Mouse (Mus musculus) brown adipose tissue, adult 24 weeks (tissue): ENCODE measurements around the gene Gm5796. TPM values are rescaled to one million over a fixed set of nuclear protein-coding genes. Genes with fewer than 3 reads are reported as not detected.
"Not testable (repeated sequence)": the region's sequence is repeated elsewhere in the genome, so short reads cannot be mapped to it uniquely, and the experiment has no call there.

Experiments used
- H3K27ac ChIP-seq: fragments of 200-500 bp; replicated peaks from 2 replicates; pipeline ENCODE4 v1.5.1; 2012; ENCODE audit warnings: low read depth, mild to moderate bottlenecking, low read length
- H3K4me1 ChIP-seq: fragments of 200-500 bp; 2 replicates; pipeline ENCODE4 v1.6.1; 2012; ENCODE audit warnings: low read length, mixed read lengths; ENCODE audit not compliant: control insufficient read depth, insufficient read depth, insufficient read length
- H3K4me3 ChIP-seq: fragments of 200-500 bp; 2 replicates; pipeline ENCODE4 v1.5.1; 2012; ENCODE audit warnings: low read depth, mild to moderate bottlenecking, low read length, moderate library complexity; ENCODE audit not compliant: insufficient read depth
- polyA plus RNA-seq: library from polyadenylated mRNA; stranded (reverse); fragments of >200 nt; gene quantifications from 2 replicates; pipeline ENCODE4 v1.2.4, GENCODE M21; 2012; ENCODE audit not compliant: missing spikeins, insufficient read depth, insufficient read length

Gene Gm5796
- polyA plus RNA-seq = not detected in 2 replicates

DNA sequence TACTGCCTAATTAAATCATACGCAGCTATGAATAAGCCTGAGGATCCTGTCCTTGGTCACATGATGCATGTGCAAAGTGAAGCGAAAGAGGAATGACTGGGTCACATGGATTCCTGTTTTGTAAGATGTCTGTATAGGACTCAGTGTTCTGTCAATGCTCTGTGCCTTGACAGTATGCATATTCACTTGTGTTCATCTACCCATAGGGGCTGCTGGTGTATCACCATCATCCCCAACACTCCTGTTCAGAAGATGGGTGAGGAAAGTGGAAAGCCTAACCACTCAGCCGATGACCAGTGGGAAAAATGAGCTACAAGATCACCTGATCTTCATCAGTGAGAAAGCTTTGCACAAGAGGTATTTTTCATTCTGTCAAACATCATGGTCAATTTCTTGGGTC, at the start of gene Gm5796:
Gm5796 (plus strand) TSS at position 301 of the 400 bp plus-strand sequence.
- not testable (repeated sequence) for H3K27ac ChIP-seq, H3K4me1 ChIP-seq, H3K4me3 ChIP-seq

DNA sequence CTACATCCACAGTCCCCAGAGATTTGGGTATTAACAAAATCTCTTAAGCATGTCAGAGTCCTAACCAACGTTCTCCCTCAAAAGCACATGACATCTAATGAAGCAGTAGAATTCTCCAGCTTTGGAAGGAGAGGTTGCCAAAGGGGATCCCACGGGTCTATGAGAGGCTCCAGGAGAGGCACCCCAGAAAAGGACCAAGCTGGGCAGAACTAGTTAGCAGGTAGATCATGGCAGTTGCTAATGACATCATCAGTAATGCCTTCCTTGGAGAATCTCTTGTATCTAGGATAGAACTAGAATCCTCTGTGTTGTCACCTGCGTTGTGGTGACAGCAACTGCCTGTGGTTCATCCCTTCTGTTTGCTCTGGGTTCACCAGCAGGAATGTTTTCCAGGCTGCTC, 25.6 kb upstream of the Gm5796 start, which contains the start of gene Gm3099:
Gm3099 (plus strand) TSS at position 301 of the 400 bp plus-strand sequence.
- H3K4me1 ChIP-seq, H3K27ac ChIP-seq, H3K4me3 ChIP-seq: not testable (repeated sequence)

DNA sequence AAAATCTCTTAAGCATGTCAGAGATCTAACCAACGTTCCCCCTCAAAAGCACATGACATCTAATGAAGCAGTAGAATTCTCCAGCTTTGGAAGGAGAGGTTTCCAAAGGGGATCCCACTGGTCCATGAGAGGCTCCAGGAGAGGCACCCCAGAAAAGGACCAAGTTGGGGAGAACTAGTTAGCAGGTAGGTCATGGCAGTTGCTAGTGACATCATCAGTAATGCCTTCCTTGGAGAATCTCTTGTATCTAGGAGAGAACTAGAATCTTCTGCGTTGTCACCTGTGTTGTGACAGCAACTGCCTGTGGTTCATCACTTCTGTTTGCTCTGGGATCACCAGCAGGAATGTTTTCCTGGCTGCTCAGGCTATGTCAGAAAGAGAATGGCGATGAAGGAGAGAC, 60.1 kb downstream of the Gm5796 start, which contains the start of gene Gm3115:
Gm3115 (plus strand) TSS at position 301 of the 400 bp plus-strand sequence.
- not testable (repeated sequence) for H3K4me1 ChIP-seq, H3K4me3 ChIP-seq

More for the DNA sequence above, 60.1 kb downstream of the Gm5796 start, which contains the start of gene Gm3115:
- H3K27ac ChIP-seq = not testable (repeated sequence)

Other genes with a start within 250 kb of the Gm5796 start
- gene Gm3002, start 213.9 kb upstream of the Gm5796 start, polyA plus RNA-seq = not detected in 2 replicates
- gene Gm3033, start 177.7 kb upstream of the Gm5796 start, polyA plus RNA-seq = not detected in 2 replicates
- not detected in 2 replicates for gene Gm2916, start 139.8 kb upstream of the Gm5796 start, polyA plus RNA-seq
- not detected in 2 replicates for gene Gm3029, start 92.2 kb upstream of the Gm5796 start, polyA plus RNA-seq
- not detected in 2 replicates for gene Gm3095, start 60.4 kb upstream of the Gm5796 start, polyA plus RNA-seq
- not detected in 2 replicates for gene Gm3099, start 25.5 kb upstream of the Gm5796 start, polyA plus RNA-seq
- not detected in 2 replicates for gene Gm3115, start 60.2 kb downstream of the Gm5796 start, polyA plus RNA-seq
- gene Gm8108, start 86.6 kb downstream of the Gm5796 start, polyA plus RNA-seq = not detected in 2 replicates
- not detected in 2 replicates for gene Gm3127, start 141.1 kb downstream of the Gm5796 start, polyA plus RNA-seq
- not detected in 2 replicates for gene Gm2974, start 158.6 kb downstream of the Gm5796 start, polyA plus RNA-seq
- not detected in 2 replicates for gene Gm3138, start 225.7 kb downstream of the Gm5796 start, polyA plus RNA-seq